Mouse (Mus musculus) G1E (cell line): Measurements from ENCODE around the gene Thap4. TPM values are rescaled to one million over a fixed set of nuclear protein-coding genes. Genes with fewer than 3 reads are reported as not detected.

ENCODE experiments used
- ATAC-seq: 2 replicates; pipeline ENCODE4 v1.8.0; 2016; ENCODE audit warnings: mild to moderate bottlenecking; ENCODE audit not compliant: insufficient number of reproducible peaks, poor library complexity, low FRiP score, severe bottlenecking; ENCODE audit errors: extremely low read depth
- DNase-seq: peaks from one replicate; pipeline ENCODE4 v3.0.0; 2012; ENCODE audit warnings: low spot score
- H3K27me3 ChIP-seq: 2 replicates; pipeline ENCODE4 v1.6.1; 2012; ENCODE audit warnings: mild to moderate bottlenecking, low read length, inconsistent platforms; ENCODE audit not compliant: insufficient read depth
- H3K36me3 ChIP-seq: replicated peaks from 2 replicates; pipeline ENCODE3; 2012; ENCODE audit warnings: mild to moderate bottlenecking, inconsistent platforms
- H3K4me1 ChIP-seq: 2 replicates; pipeline ENCODE4 v1.6.1; 2012; ENCODE audit warnings: low read depth, low read length, inconsistent platforms, mixed read lengths; ENCODE audit not compliant: insufficient read depth
- H3K4me3 ChIP-seq: 2 replicates; pipeline ENCODE4 v1.5.1; 2012; ENCODE audit warnings: low read depth, mild to moderate bottlenecking, inconsistent platforms, low read length, moderate library complexity, mixed read lengths
- H3K9me3 ChIP-seq: replicated peaks from 2 replicates; pipeline ENCODE4 v1.6.1; 2012; ENCODE audit warnings: inconsistent platforms
- CTCF ChIP-seq: IDR thresholded peaks from 2 replicates; pipeline ENCODE4 v1.5.1; 2012; ENCODE audit warnings: low read depth, low read length, inconsistent platforms, mixed read lengths
- GATA1 ChIP-seq: IDR thresholded peaks from 2 replicates; pipeline ENCODE4 v1.6.1; 2012; ENCODE audit warnings: borderline replicate concordance, low read length, inconsistent platforms, mixed read lengths
- GATA2 ChIP-seq: IDR thresholded peaks from 2 replicates; pipeline ENCODE4 v1.6.1; 2012; ENCODE audit warnings: low read depth, low read length, inconsistent platforms, borderline replicate concordance
- POLR2AphosphoS5 ChIP-seq: IDR thresholded peaks from 2 replicates; pipeline ENCODE4 v1.6.1; 2012; ENCODE audit warnings: low read depth, low read length, inconsistent platforms; ENCODE audit not compliant: insufficient replicate concordance
- TAL1 ChIP-seq: conservative IDR thresholded peaks from 2 replicates; pipeline ENCODE4 v1.6.1; 2012; ENCODE audit warnings: low read depth, low read length, inconsistent platforms, mixed read lengths
- polyA plus RNA-seq: library from polyadenylated mRNA; stranded (reverse); fragments of >175 nt; gene quantifications from 2 replicates; pipeline ENCODE4 v1.2.3, GENCODE M21; 2012
- total RNA-seq, 2 experiments: library from RNA; stranded (forward) in 1 of 2; stranded (reverse) in 1 of 2; fragments of 200-1000 nt in 1 of 2; fragments of >200 nt in 1 of 2; fragmentation: Nextera tagmentation in 1 of 2; gene quantifications; 2 replicates each; pipeline ENCODE4 v1.2.3; 2014 to 2017

The Thap4 gene
- total and polyA plus RNA-seq, 3 experiments = 27.9 to 71.1 (median 39.4) TPM

DNA sequence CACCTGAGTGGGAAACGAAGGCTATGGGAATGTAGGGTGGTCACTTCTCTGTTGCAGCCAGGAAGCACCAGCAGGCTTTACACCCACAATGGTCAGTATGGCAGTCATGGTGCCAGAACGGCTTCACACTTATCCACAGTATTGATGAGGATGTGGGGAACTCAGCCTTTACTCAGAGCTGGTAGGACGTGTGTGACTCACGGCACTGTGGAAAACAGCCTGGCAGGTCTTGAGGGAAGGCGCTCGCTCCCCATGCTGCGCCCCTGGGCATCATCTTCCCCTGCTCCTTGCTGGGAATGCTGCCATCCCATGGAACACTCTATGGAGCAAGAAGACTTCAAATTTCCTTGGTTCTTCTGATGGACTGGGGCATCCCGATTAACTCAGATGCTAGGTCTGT is 63.6 kb downstream of the Thap4 start:
- Histone ChIP-seq H3K27me3 (peaks cover 47% of the 10 kb centered on the region), H3K36me3 (no peaks in the 10 kb centered on the region), H3K4me3 (no peak overlapping the region), H3K4me1 (peaks cover 2% of the 10 kb centered on the region), H3K9me3 (no peaks in the 10 kb centered on the region; the same call in 1 of the 2 replicates)
- ATAC-seq (no peak), DNase-seq (no peak)
- TF ChIP-seq CTCF = no peak
- no peak for TF ChIP-seq GATA2
- TF ChIP-seq GATA1 = no peak
- no peak for TF ChIP-seq POLR2AphosphoS5
- no peak for TF ChIP-seq TAL1

- Histone ChIP-seq H3K4me1 (peaks cover 2% of the 10 kb centered on the region), H3K9me3 (peaks cover 6% of the 10 kb centered on the region; the same call in 1 of the 2 replicates), H3K4me3 (no peak overlapping the region), H3K27me3 (peaks cover 50% of the 10 kb centered on the region), H3K36me3 (no peaks in the 10 kb centered on the region)
- ATAC-seq = no peak
- DNase-seq = no peak
- TF ChIP-seq GATA2 (no peak), GATA1 (no peak), POLR2AphosphoS5 (no peak), TAL1 (no peak), CTCF (no peak)
Measured at GRCm38 (mm10) chr1:93689901-93690496, 64.7 kb downstream of the Thap4 start.

DNA sequence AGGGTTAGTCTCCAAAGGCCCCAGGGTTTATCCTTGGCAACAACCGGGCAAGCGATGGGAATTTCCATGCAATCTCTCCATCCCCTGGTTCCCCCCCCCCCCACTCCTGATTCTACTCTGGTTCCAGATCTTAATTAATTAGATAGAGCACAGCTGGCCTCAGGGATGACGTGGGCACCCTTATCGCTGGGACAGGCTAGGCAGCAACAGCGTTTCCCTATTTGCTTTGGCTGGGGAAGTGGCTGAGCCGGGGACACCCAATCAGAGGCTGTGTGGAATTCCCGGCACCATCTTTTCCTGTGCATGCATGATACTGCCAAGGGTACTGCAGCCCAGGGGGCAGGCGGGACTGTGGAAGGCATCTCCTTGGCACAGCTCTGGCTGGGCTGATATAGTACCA is 66.5 kb downstream of the Thap4 start:
- no peak for TF ChIP-seq GATA2
- TF ChIP-seq GATA1 = no peak
- no peak for TF ChIP-seq POLR2AphosphoS5
- TF ChIP-seq CTCF = no peak
- no peak for TF ChIP-seq TAL1
- H3K27me3 ChIP-seq = peaks cover 45% of the 10 kb centered on the region
- H3K36me3 ChIP-seq = no peaks in the 10 kb centered on the region
- H3K9me3 ChIP-seq = peaks cover 6% of the 10 kb centered on the region; the same call in 1 of the 2 replicates
- DNase-seq = no peak
- no peak overlapping the region for H3K4me3 ChIP-seq
- no peak for ATAC-seq
- peaks cover 2% of the 10 kb centered on the region for H3K4me1 ChIP-seq

DNA sequence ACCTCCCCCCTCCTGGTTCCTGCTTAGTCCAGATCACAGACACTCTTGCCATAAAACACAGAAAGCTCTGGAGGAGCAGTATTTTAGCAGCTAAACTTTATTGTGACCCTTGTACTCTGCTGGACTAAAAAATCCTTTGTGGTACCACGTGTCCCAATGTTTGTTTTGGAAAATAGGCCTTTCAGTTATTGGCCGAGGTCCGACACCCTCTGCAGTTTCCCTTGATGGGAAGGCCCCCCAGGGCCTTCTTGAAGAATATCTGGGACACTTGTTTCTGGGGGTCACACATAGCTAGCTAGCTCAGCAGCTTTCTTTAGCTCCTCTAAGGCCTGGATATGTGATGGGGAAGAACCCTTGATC is 67.7 kb downstream of the Thap4 start:
- peaks cover 6% of the 10 kb centered on the region; the same call in 1 of the 2 replicates for H3K9me3 ChIP-seq
- peaks cover 41% of the 10 kb centered on the region for H3K27me3 ChIP-seq
- H3K36me3 ChIP-seq = no peaks in the 10 kb centered on the region
- DNase-seq (no peak), ATAC-seq (no peak)
- H3K4me3 ChIP-seq = no peak overlapping the region
- no peak for TF ChIP-seq GATA1
- no peak for TF ChIP-seq TAL1
- peaks cover 2% of the 10 kb centered on the region for H3K4me1 ChIP-seq

GRCm38 (mm10) chr1:93686245-93686960 is 68.3 kb downstream of the Thap4 start:
- ATAC-seq = no peak
- Histone ChIP-seq H3K4me3 (no peak overlapping the region), H3K27me3 (peaks cover 36% of the 10 kb centered on the region), H3K9me3 (peaks cover 6% of the 10 kb centered on the region; the same call in 1 of the 2 replicates), H3K4me1 (peaks cover 2% of the 10 kb centered on the region; the same call in 1 of the 2 replicates), H3K36me3 (no peaks in the 10 kb centered on the region)
- no peak for TF ChIP-seq CTCF
- no peak for TF ChIP-seq GATA1
- no peak for TF ChIP-seq GATA2
- no peak for TF ChIP-seq TAL1
- no peak for TF ChIP-seq POLR2AphosphoS5
- no peak for DNase-seq

DNA sequence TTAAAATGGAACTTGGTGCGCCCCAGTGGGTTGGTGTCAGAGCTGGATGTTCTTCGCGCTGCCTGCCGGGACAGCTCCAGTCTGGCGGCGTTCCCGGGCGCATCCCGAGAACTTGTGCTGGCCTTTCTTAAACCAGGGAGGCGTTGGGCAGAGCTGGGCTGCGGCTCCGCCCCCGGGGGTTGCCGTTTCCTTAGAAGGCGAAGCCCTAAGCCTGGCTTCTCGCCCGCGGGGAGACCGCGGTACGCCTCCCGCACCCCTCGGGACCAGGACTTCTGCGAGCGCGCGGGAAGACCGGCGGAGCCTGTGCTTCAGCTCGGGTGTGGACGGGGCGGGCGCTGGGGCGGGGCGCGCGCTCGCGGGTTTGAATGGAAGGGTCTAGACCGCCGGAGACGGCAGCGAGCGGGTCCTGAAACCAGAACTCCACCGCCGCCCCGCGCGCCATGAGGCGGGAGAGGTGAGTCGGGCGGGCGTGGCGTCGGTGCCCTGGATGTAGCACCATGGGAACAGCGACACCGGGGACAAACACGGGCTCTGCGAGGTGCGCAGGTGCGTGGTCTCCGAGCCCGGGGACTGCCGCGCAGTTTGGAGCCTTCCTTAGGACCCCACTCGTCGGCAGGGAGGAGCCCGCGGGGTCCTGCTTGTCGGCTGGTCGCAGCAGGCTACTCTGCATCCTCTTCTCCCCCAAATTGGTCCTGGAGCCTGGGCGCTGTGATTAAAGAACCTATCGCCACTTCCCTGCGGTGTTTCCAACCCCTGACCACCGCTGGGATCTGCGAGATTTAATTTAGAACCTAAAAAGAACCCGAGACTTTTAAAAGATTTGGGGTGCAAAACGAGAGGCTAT is 69.0 kb downstream of the Thap4 start, which contains the start of gene Bok:
Bok (plus strand) TSS at position 260 of the 844 bp plus-strand sequence.
- Histone ChIP-seq H3K27me3 (peaks cover 32% of the 10 kb centered on the region), H3K4me3 (no peak within 1 kb of the TSS)
- DNase-seq = no peak

More for the DNA sequence above, 69.0 kb downstream of the Thap4 start, which contains the start of gene Bok:
- peaks cover 2% of the 10 kb centered on the region; the same call in 1 of the 2 replicates for H3K4me1 ChIP-seq
- no peak for ATAC-seq
- H3K9me3 ChIP-seq = peaks cover 6% of the 10 kb centered on the region; the same call in 1 of the 2 replicates
- no peak for TF ChIP-seq CTCF
- TF ChIP-seq GATA1 = no peak
- no peak for TF ChIP-seq TAL1
- TF ChIP-seq GATA2 = no peak
- no peaks in the 10 kb centered on the region for H3K36me3 ChIP-seq
